Mouse (Mus musculus): ENCODE data around the gene Nupl1.

- TF ChIP-seq CHD1 (IDR thresholded peaks at IDR 0.05; ENCODE audit: low read depth, low read length) (no peak), POLR2AphosphoS2 (IDR thresholded peaks at IDR 0.05; ENCODE audit: low read depth, low read length) (no peak), E2F4 (IDR thresholded peaks at IDR 0.05; ENCODE audit: insufficient replicate concordance, low read depth, low read length) (no peak), TCF12 (IDR thresholded peaks at IDR 0.05; ENCODE audit: low read depth, low read length) (no peak), CTCF (conservative IDR thresholded peaks at IDR 0.05 in 1 of 2, IDR thresholded peaks at IDR 0.05 in 1 of 2; ENCODE audit: low read depth in 2 of 2, low read length in 2 of 2) (no peak), POLR2A (IDR thresholded peaks at IDR 0.05; ENCODE audit: low read depth, low read length) (no peak), RAD21 (IDR thresholded peaks at IDR 0.05; ENCODE audit: low read depth, low read length) (no peak), BHLHE40 (IDR thresholded peaks at IDR 0.05; ENCODE audit: low read depth, low read length) (no peak), EP300 (IDR thresholded peaks at IDR 0.05; ENCODE audit: low read length) (no peak)
These were observed 3.5 kb upstream of the Nupl1 start for GRCm38 (mm10) chr14:60254774-60255173.
